In genomic region chr10:43203865-43204264, GRCm38 (mm10) we compare ENCODE assay signal across 24 mouse cellular contexts. TPM values are rescaled to one million over a fixed set of nuclear protein-coding genes. Genes with fewer than 3 reads are reported as not detected.
"Had no signal": no experiment of that assay in that cellular context is flagged by ENCODE, and none has a peak within 500 bp of the region (broad histone marks: within the 10 kb centered on the region; RNA-seq: fewer than 3 reads in every experiment).

No protein-coding gene starts in this region.

- H3K4me1 ChIP-seq: lung, embryonic 15.5 days; midbrain, embryonic 13.5 days; midbrain, embryonic 15.5 days; neural tube, embryonic 13.5 days; neural tube, embryonic 15.5 days; stomach, embryonic 15.5 days had no signal

- H3K9ac ChIP-seq: liver, postnatal 0 days; lung, embryonic 15.5 days; midbrain, embryonic 13.5 days; midbrain, embryonic 15.5 days; neural tube, embryonic 13.5 days; neural tube, embryonic 15.5 days; stomach, embryonic 15.5 days had no signal

- H3K27me3 ChIP-seq: lung, embryonic 15.5 days; megakaryocyte, embryonic 14.5 days; midbrain, embryonic 13.5 days; midbrain, embryonic 15.5 days; neural tube, embryonic 13.5 days; neural tube, embryonic 15.5 days; stomach, embryonic 15.5 days had no signal

- ATAC-seq: liver, postnatal 0 days; lung, postnatal 0 days; midbrain, embryonic 13.5 days; midbrain, embryonic 15.5 days had no signal

- H3K36me3 ChIP-seq: lung, embryonic 15.5 days; midbrain, embryonic 13.5 days; midbrain, embryonic 15.5 days; neural tube, embryonic 13.5 days; neural tube, embryonic 15.5 days; stomach, embryonic 15.5 days had no signal

- DNase-seq: liver, postnatal 0 days; lung, adult 2 months; lung, postnatal 14 days; lung, postnatal 36 days; retina, postnatal 1 day; right cerebral cortex, adult 18-20 months; right cerebral cortex, postnatal 14 days; thymus, adult 2 months; thymus, postnatal 25 days; thymus, postnatal 4 days had no signal

- H3K4me2 ChIP-seq: lung, embryonic 15.5 days; midbrain, embryonic 11.5 days; midbrain, embryonic 13.5 days; midbrain, embryonic 15.5 days; neural tube, embryonic 13.5 days; neural tube, embryonic 15.5 days; stomach, embryonic 15.5 days had no signal

- H3K4me3 ChIP-seq: lung, embryonic 15.5 days; megakaryocyte, embryonic 14.5 days; midbrain, embryonic 13.5 days; midbrain, embryonic 15.5 days; myocyte; neural tube, embryonic 13.5 days; neural tube, embryonic 15.5 days; stomach, embryonic 15.5 days had no signal

- H3K27ac ChIP-seq: lung, embryonic 15.5 days; macrophage; midbrain, embryonic 13.5 days; midbrain, embryonic 15.5 days; neural tube, embryonic 13.5 days; neural tube, embryonic 15.5 days; stomach, embryonic 15.5 days; stomach, postnatal 0 days had no signal

- H3K9me3 ChIP-seq: lung, embryonic 15.5 days; midbrain, embryonic 13.5 days; midbrain, embryonic 15.5 days; neural tube, embryonic 13.5 days; neural tube, embryonic 15.5 days; stomach, embryonic 15.5 days had no signal

RNA-seq across cellular contexts. Expression of gene 9030612E09Rik, which starts 29.4 kb away (rescaled TPM):
- total RNA-seq: megakaryocyte progenitor cell, adult 5-6 weeks had no signal
- polyA plus RNA-seq: liver, postnatal 0 days; macrophage; spleen, adult 2 months had no signal

RNA-seq across cellular contexts. Expression of gene Sobp, which starts 29.5 kb away (rescaled TPM):
- total RNA-seq: megakaryocyte progenitor cell, adult 5-6 weeks had no signal
- polyA plus RNA-seq: macrophage had no signal
